ENCODE assay signal across 8 mouse cellular contexts in genomic region chrX:129884465-129884864, GRCm38 (mm10).
DNase-seq lines count a peak whose midpoint lies in the region; ATAC-seq lines count a peak whose summit lies in the region.

No protein-coding gene starts in this region.

- no peaks in the 10 kb centered on the region for H3K9me3 ChIP-seq in heart, embryonic 10.5 days

- no peak overlapping the region for H3K27ac ChIP-seq in heart, embryonic 10.5 days

- ATAC-seq in megakaryocyte-erythroid progenitor cell, adult 5-6 weeks (replicated peaks; ENCODE audit: low FRiP score, low TSS enrichment, poor library complexity, severe bottlenecking), result peak; percentile 67; the same call in 1 of the 2 replicates

- no peak overlapping the region for H3K4me3 ChIP-seq in heart, embryonic 10.5 days

- DNase-seq in heart, adult 8-10 months (ENCODE audit: low spot score), result peak; percentile 39
- no peak for DNase-seq in heart, embryonic 10.5 days (ENCODE audit: low spot score)
- DNase-seq in right cerebral cortex, postnatal 4 days, result peak; percentile 1
- DNase-seq in right cerebral cortex, postnatal 10 days (ENCODE audit: low spot score in 2 of 2), result no peak
- DNase-seq in adrenal gland, postnatal 36 days, result peak; percentile 8 to 44
- DNase-seq in heart, postnatal 14 days, result peak; percentile 2 to 52
- DNase-seq in yolk sac, embryonic 10.5 days (ENCODE audit: low spot score), result no peak

- WGBS in heart, embryonic 10.5 days, result 19% methylated on average over 3 of the region's 3 CpGs

- no peaks in the 10 kb centered on the region for H3K36me3 ChIP-seq in heart, embryonic 10.5 days

- intact Hi-C loops in heart, postnatal 14 days (cut with DNase I), result loop anchor here (10.0 kb wide), 1 partner anchor 50 kb away; no protein-coding TSS in a partner anchor

- H3K27me3 ChIP-seq in heart, embryonic 10.5 days (ENCODE audit: insufficient read depth, poor library complexity, severe bottlenecking), result no peaks in the 10 kb centered on the region

- no peaks in the 10 kb centered on the region for H3K4me1 ChIP-seq in heart, embryonic 10.5 days

Comparison
In these comparisons a context has a peak if more than half of its experiments do, and no peak if none do; other contexts are left out.
1. DNase-seq: peak in heart, adult 8-10 months (single experiment), right cerebral cortex, postnatal 4 days (single experiment), adrenal gland, postnatal 36 days (2 of 2) and heart, postnatal 14 days (2 of 2); none in heart, embryonic 10.5 days (single experiment), right cerebral cortex, postnatal 10 days (0 of 2) and yolk sac, embryonic 10.5 days (single experiment).